Mouse (Mus musculus) thymus, adult 2 months (tissue): ENCODE data around the gene Tex12.

ENCODE experiments used
- CTCF ChIP-seq: fragments of 200-500 bp; IDR thresholded peaks from 2 replicates; pipeline ENCODE4 v1.5.1; 2012; ENCODE audit warnings: mild to moderate bottlenecking, control low read depth, low read length, moderate library complexity, borderline replicate concordance; ENCODE audit not compliant: control insufficient read depth, poor library complexity, insufficient read depth; ENCODE audit errors: extremely low read depth
- POLR2A ChIP-seq: fragments of 200-500 bp; IDR thresholded peaks from 2 replicates; pipeline ENCODE4 v1.6.1; 2012; ENCODE audit warnings: mild to moderate bottlenecking, low read length, control low read depth, moderate library complexity; ENCODE audit not compliant: control insufficient read depth, poor library complexity, insufficient read depth; ENCODE audit errors: extremely low read depth

GRCm38 (mm10) chr9:50518781-50519180, 42.3 kb downstream of the Tex12 start:
- peak; percentile 65; the same call in 1 of the 2 replicates for TF ChIP-seq CTCF
- no peak for TF ChIP-seq POLR2A
